Mouse (Mus musculus) adrenal gland, postnatal 14 days (tissue): ENCODE data around the gene Olfr1510. TPM values are rescaled to one million over a fixed set of nuclear protein-coding genes. Genes with fewer than 3 reads are reported as not detected.
"Not testable (repeated sequence)": the region's sequence is repeated elsewhere in the genome, so short reads cannot be mapped to it uniquely, and the experiment has no call there.

Experiments
- DNase-seq: peaks from one replicate; pipeline ENCODE4 v3.0.0; 2021; ENCODE audit warnings: mixed read lengths
- long read RNA-seq, 2 experiments: library from polyadenylated mRNA; stranded (forward); transcript quantifications; one replicate each; pipeline ENCODE4 v2.0.0; 2021
- total RNA-seq: library from RNA; stranded (reverse); gene quantifications from 2 replicates; pipeline ENCODE4 v1.2.3, GENCODE M21; 2021

The Olfr1510 gene
- total RNA-seq, result not detected in 2 replicates
- long read RNA-seq, experiment 1, result 0 reads
- long read RNA-seq, experiment 2, result 0 reads

DNA sequence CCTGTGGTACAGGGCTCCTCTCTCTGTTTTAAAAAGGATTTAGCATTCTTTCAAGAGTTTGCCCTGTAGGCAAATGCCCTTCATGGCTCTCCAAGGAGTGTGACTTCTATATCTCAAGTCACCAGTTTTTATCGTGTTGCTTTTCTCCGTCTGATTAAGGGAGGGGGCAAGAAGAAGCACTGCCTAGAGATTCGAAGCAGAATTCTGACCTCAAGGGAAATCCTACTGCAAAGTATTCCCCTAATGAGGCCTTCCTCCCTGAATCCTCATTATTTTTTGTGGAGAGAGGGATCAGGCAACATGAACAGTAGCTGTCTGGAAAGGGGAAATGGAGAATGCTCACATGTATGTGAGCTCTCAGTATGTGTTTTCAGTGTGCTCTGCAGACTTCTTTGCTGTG lies at the start of gene Olfr1510:
TSS of gene Olfr1510 (minus strand) at position 101 of the 400 bp plus-strand sequence.
- DNase-seq, result no peak

DNA sequence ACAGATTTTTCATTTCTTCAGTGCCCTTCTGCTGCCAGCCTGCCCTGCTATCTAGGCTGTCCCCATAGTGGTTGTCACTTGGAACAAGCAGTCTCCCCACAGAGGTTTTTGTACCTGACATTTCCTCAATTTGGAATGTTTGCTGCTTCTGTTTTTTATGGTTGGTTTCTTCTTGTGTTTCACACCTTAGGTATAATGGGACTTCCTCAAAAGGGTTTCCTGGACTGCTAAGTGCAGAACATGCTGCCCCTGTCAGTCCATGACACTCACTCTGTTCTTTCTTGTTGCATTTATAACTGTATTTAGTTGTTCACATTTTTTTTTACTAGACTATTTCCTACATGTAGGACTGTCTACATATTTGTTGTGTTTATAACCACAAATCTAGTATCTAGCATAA lies 47.8 kb upstream of the Olfr1510 start:
- no peak for DNase-seq

DNA sequence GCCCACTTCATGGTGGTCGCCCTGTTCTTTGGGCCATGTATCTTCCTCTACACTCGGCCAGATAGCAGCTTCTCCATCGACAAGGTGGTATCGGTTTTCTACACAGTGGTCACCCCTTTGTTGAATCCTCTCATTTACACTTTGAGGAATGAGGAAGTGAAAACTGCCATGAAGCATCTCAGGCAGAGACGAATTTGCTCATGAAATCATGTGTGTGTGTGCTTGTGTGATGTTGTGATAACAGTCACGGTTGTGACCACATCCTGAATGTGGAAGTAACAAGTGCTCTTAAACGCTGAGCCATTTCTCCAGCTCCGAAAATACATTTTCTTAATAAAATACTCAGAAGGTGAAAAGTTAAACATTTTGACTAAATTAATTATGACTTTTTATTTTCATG lies 37.0 kb upstream of the Olfr1510 start:
- DNase-seq, result no peak

DNA sequence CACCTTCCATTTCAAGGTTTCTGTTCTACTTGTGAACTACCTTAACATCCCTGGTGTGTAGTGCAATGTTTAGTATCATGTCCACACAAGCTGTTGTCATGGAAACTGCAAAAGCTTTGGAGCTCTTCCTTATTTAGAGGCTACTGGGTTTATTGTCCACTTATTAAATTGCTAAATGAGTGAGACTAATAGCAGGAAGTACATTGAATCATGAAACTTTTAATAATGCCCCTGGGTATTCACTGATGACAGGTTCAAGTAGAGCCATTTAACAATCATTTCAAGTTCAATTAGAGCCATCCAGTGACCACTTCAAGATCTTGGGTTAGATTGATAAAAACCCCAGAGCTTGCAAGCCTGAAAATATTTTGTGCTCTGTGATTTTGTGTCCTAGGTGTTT lies 28.5 kb upstream of the Olfr1510 start, which contains the start of gene Olfr1509:
TSS of gene Olfr1509 (plus strand) at position 301 of the 400 bp plus-strand sequence.
- DNase-seq, result no peak

DNA sequence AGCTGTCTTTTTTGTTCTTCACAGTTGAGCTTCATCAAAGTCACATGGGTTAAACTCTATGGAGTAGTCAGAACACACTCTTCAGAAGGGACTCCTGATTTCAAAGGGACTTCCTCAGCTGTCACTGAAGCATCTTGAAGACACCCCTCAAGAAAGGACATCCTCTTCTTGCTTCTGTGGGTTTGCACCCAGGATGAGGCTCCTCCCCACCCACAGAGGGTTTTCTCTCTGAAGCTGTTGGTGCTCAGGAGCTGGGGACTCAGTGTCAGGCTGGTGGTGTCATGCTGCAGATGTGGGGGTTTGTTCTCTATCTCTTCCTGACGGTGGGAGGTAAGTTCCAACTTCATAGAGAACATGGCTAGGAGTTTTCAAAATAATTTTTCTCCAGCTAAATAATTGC lies 13.5 kb upstream of the Olfr1510 start:
- DNase-seq, result no peak

DNA sequence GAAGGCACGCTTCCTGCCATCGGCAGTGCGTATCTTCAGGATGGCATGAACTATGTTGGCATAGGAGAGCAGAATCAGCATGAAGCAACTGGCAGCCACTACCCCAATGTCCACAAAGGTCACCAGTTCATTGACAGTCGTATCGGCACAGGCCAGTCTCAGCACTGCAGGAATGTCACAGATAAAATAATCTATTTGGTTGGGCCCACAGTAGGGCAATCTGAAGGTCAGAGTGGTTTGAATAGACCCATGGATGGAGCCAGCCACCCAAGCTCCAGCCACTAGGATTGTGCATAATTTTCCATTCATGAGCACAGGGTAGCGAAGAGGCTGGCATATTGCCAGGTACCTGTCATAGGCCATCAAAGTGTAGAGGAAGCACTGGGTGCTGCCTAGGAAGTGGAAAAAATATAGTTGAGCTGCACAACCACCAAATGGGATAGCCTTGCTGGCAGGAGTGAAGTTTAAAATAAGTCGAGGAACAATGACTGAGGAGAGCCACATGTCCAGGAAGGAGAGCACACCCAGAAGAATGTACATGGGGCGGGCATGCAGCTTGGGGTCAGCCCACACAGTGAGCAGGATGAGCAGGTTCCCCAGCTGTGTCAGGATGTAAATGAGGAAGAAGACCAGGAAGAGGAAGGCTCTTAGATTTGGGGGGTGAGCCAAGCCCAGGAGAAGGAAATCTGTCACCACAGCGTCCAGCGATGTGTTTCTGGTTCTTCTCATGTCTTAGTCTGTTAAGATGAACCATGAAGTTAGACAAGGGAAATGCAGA lies 3.8 kb downstream of the Olfr1510 start:
- DNase-seq, result not testable (repeated sequence)

DNA sequence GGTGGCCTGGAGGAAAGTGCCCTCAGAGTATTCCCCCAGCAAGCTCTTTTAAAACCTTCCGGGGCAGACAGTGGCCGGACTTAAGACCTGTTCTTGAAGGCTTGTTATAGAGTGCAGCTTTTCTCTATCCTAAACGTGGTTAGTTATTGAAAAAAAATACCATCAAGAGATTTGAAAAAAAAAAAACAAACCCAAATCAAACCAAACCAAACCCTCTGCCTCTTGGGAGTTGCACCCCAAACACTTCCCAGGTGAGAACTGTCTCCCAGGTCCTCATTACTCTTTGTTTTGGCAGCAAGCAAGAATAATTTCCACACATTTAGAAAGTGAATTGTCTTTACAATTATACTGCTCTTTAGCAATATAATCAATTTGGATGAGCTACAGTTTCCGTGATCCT lies 16.9 kb downstream of the Olfr1510 start, which contains the start of gene Olfr1511:
TSS of gene Olfr1511 (minus strand) at position 101 of the 400 bp plus-strand sequence.
- no peak for DNase-seq

DNA sequence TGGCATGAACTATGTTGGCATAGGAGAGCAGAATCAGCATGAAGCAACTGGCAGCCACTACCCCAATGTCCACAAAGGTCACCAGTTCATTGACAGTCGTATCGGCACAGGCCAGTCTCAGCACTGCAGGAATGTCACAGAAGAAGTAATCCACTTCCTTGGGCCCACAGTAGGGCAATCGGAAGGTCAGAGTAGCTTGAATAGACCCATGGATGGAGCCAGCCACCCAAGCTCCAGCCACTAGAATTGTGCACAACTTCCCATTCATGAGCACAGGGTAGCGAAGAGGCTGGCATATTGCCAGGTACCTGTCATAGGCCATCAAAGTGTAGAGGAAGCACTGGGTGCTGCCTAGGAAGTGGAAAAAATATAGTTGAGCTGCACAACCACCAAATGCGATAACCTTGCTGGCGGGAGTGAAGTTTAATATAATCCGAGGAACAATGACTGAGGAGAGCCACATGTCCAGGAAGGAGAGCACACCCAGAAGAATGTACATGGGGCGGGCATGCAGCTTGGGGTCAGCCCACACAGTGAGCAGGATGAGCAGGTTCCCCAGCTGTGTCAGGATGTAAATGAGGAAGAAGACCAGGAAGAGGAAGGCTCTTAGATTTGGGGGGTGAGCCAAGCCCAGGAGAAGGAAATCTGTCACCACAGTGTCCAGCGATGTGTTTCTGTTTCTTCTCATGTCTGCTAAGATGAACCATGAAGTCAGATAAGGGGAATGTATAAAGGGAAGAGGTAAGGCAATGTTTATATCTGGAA lies 23.9 kb downstream of the Olfr1510 start:
- not testable (repeated sequence) for DNase-seq

DNA sequence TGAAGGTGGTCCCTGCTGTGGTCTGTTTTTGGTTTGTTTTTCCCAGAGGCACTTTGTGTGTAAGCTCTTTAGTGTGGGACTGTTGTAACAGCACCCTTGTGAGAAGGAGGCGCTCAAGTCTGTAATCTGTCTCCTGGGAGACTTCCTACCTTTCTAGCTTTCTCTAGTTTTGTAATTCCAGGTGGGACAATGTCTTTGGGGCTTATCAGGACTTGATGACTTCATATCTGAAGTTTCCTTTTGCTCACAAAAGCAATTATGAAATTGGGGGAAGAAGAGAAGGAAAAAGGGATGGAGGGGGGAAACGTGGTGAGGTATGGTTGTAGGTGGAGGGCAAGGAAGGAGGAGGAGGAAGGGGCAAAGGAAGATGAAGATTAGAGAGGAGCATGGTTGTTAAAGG lies 35.1 kb downstream of the Olfr1510 start, which contains the start of gene Olfr1512:
TSS of gene Olfr1512 (minus strand) at position 101 of the 400 bp plus-strand sequence.
- DNase-seq, result no peak

DNA sequence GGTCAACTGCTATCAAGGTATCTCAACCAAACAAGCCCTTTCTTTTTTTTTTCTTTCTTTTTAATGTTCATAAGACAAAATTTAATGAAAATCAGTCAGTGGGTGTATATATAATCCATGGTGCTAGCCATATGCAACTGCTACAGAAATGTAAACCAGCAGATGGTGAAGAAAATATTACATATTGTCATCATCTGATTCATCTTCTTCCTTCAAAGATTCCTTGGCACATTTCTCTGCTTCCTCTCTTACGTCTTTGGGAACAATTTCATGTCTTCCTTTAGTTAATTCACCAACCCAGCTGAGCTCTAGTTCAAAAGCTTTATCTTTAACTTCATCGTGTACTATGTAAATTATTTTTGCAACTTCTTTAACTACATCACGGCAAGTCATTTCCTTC lies 45.4 kb downstream of the Olfr1510 start:
- no peak for DNase-seq

Other genes with a start within 250 kb of the Olfr1510 start
- gene Supt16, start 217.0 kb downstream of the Olfr1510 start, total RNA-seq, result 56.4 and 62.2 TPM in 2 replicates
- 88.4 and 93.0 TPM in 2 replicates for gene Chd8, start 156.6 kb downstream of the Olfr1510 start, total RNA-seq
- 42.7 and 46.9 TPM in 2 replicates for gene Tox4, start 135.2 kb downstream of the Olfr1510 start, total RNA-seq
- 30.2 and 32.2 TPM in 2 replicates for gene Rab2b, start 134.8 kb downstream of the Olfr1510 start, total RNA-seq
- 31.4 and 41.7 TPM in 2 replicates for gene Mettl3, start 109.2 kb downstream of the Olfr1510 start, total RNA-seq
- gene Sall2, start 85.6 kb downstream of the Olfr1510 start, total RNA-seq, result 7.3 and 9.6 TPM in 2 replicates
- gene Olfr1513, start 58.0 kb downstream of the Olfr1510 start, total RNA-seq, result not detected in 2 replicates
- not detected in 2 replicates for gene Olfr1512, start 35.2 kb downstream of the Olfr1510 start, total RNA-seq
- not detected in 2 replicates for gene Olfr1511, start 17.0 kb downstream of the Olfr1510 start, total RNA-seq
- gene Olfr1509, start 28.6 kb upstream of the Olfr1510 start, total RNA-seq, result not detected in 2 replicates
- not detected in 2 replicates for gene Olfr1508, start 53.1 kb upstream of the Olfr1510 start, total RNA-seq
- not detected in 2 replicates for gene Olfr1507, start 81.4 kb upstream of the Olfr1510 start, total RNA-seq